Mouse (Mus musculus): Measurements from ENCODE around the gene Wnt5a.

Gene Wnt5a

DNA sequence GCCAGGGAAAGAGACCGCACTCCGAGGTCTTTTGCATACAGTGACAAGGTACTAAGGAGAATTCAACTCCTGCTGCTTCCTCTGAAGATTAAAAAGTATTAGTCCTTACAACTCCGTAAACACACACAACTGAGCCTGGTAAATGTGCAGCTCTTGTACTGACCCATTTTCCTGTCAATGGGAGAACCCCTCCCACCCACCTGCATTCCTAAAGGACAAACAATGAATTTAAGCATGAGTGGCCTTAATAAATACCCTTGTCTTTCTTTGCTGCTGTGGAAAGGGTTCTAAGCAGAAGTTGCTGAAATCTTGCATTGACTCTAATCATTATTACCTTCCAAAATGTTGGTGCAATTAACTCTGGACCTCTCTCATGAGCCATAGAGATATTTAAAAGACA is 27.8 kb upstream of the Wnt5a start:
- Histone ChIP-seq H3K4me3 (replicated peaks; ENCODE audit: low read length) (no peak overlapping the region), H3K36me3 (ENCODE audit: insufficient read depth, low read length) (no peaks in the 10 kb centered on the region), H3K27me3 (ENCODE audit: insufficient read depth, low read length) (no peaks in the 10 kb centered on the region; the same call in 1 of the 2 replicates), H3K4me1 (replicated peaks; ENCODE audit: low read depth, low read length) (peaks cover 5% of the 10 kb centered on the region), H3K9me3 (ENCODE audit: low read length) (no peaks in the 10 kb centered on the region)
- no peak for TF ChIP-seq POU5F1 (IDR thresholded peaks at IDR 0.05; ENCODE audit: borderline replicate concordance, low read length)
- TF ChIP-seq CTCF (conservative IDR thresholded peaks at IDR 0.05; ENCODE audit: low read length): no peak
- TF ChIP-seq NANOG (IDR thresholded peaks at IDR 0.05; ENCODE audit: borderline replicate concordance, low read length): no peak

DNA sequence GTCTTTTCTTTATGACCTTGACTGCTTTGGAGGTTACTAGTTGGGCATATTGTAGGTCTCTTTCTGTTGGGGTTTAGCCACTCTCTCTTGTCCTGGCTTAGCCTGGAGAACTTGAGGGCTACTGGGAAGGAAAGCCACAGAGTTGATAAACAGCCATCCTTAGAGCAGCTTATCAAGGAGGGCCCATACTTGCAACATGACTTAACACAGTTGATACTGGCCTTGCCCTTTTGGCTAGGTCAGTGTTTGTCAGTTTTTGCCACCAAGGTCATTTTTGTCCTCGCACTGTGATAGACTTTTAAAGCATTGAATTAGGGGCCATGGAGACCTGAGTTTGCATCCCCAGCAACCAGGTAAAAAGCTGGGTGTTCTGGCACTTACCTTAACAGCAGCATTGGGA is 23.7 kb upstream of the Wnt5a start:
- H3K4me3 ChIP-seq (replicated peaks; ENCODE audit: low read length): no peak overlapping the region
- 0 out of 2 replicates have a peak, but pooled peaks cover 4% of the 10 kb centered on the region for H3K4me1 ChIP-seq (replicated peaks; ENCODE audit: low read depth, low read length)
- no peaks in the 10 kb centered on the region for H3K36me3 ChIP-seq (ENCODE audit: insufficient read depth, low read length)
- H3K9me3 ChIP-seq (ENCODE audit: low read length): no peaks in the 10 kb centered on the region
- TF ChIP-seq NANOG (IDR thresholded peaks at IDR 0.05; ENCODE audit: borderline replicate concordance, low read length) (no peak), CTCF (conservative IDR thresholded peaks at IDR 0.05; ENCODE audit: low read length) (no peak), POU5F1 (IDR thresholded peaks at IDR 0.05; ENCODE audit: borderline replicate concordance, low read length) (no peak)
- H3K27me3 ChIP-seq (ENCODE audit: insufficient read depth, low read length): no peaks in the 10 kb centered on the region; the same call in none of the 2 replicates

DNA sequence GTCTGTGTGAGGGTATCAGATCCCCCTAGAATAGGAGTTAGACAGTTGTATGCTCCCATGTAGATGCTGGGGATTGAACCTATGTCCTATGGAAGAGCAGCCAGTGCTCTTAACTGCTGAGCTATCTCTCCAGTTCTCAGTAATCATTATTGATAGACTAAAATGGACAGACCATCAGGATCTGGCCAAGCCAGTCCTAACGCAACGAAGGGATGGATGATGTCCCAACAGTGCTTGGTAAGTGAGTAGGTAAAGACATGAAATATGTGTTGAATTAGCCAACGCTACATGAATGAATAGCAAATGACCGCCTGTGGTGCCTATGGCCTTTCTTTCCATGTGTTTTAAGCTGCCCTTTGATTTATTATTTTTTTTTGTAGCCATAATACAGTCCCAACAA is 10.7 kb upstream of the Wnt5a start:
- Histone ChIP-seq H3K4me3 (replicated peaks; ENCODE audit: low read length) (no peak overlapping the region), H3K36me3 (ENCODE audit: insufficient read depth, low read length) (no peaks in the 10 kb centered on the region), H3K9me3 (ENCODE audit: low read length) (no peaks in the 10 kb centered on the region), H3K4me1 (replicated peaks; ENCODE audit: low read depth, low read length) (no peaks in the 10 kb centered on the region), H3K27me3 (ENCODE audit: insufficient read depth, low read length) (peaks cover 6% of the 10 kb centered on the region; the same call in 1 of the 2 replicates)
- TF ChIP-seq CTCF (conservative IDR thresholded peaks at IDR 0.05; ENCODE audit: low read length): no peak
- no peak for TF ChIP-seq NANOG (IDR thresholded peaks at IDR 0.05; ENCODE audit: borderline replicate concordance, low read length)
- TF ChIP-seq POU5F1 (IDR thresholded peaks at IDR 0.05; ENCODE audit: borderline replicate concordance, low read length): no peak

DNA sequence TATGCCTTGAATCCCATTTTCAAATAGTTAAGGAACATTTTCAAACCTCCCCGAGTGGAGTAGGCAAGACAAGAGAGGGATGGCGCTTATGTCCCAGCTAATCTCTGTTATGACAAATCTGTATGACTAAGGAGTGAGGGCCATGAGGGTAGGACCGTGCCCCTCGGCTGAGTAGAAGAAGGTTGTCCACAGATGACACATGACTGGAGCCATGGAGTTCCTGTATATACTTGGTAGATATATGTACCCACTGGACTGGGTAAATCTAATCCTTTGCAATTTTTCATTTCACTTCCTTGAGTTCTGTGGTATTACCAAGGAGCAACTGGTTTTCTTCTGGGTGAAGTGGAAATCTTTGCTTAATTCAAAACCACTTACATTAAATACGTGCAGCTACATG is 10.3 kb upstream of the Wnt5a start:
- TF ChIP-seq POU5F1 (IDR thresholded peaks at IDR 0.05; ENCODE audit: borderline replicate concordance, low read length) (no peak), CTCF (conservative IDR thresholded peaks at IDR 0.05; ENCODE audit: low read length) (no peak), NANOG (IDR thresholded peaks at IDR 0.05; ENCODE audit: borderline replicate concordance, low read length) (no peak)
- Histone ChIP-seq H3K4me3 (replicated peaks; ENCODE audit: low read length) (no peak overlapping the region), H3K9me3 (ENCODE audit: low read length) (no peaks in the 10 kb centered on the region), H3K27me3 (ENCODE audit: insufficient read depth, low read length) (peaks cover 6% of the 10 kb centered on the region; the same call in 1 of the 2 replicates), H3K36me3 (ENCODE audit: insufficient read depth, low read length) (no peaks in the 10 kb centered on the region), H3K4me1 (replicated peaks; ENCODE audit: low read depth, low read length) (no peaks in the 10 kb centered on the region)

DNA sequence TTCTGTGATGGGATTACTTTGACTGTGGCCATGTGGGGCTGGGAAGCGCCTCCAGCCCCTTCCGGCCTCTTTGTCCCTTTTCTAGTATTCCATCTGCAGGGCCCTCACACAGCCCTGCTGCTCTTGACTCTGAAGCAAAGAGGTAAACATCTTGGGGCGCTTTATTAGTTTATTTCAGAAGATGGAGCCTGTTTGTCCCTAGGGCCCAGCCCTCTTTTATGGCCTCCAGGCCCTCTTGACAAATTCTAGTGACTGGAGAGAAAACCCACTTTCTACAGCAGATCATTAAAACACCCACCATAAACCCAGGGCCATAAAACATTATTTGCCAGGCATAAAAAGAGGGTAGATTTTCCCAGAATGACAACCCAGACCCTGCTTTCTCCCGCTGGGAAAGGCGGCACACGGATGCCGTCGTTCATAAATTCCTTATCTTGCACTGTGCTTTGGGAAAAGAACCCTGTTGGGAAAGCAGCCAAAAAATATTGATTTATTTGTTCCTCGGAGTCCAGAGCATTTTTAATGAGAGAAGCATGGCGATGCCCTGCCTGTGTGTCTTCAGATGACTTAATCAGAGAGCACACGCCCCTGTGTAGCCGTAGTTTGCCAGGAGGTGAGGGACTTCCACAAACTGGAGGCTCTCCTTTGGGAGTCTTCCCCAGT is 3.2 kb upstream of the Wnt5a start:
- TF ChIP-seq NANOG (IDR thresholded peaks at IDR 0.05; ENCODE audit: borderline replicate concordance, low read length): no peak
- no peak for TF ChIP-seq CTCF (conservative IDR thresholded peaks at IDR 0.05; ENCODE audit: low read length)
- no peak for TF ChIP-seq POU5F1 (IDR thresholded peaks at IDR 0.05; ENCODE audit: borderline replicate concordance, low read length)
- peaks cover 20% of the 10 kb centered on the region for H3K4me1 ChIP-seq (replicated peaks; ENCODE audit: low read depth, low read length)
- no peak overlapping the region for H3K4me3 ChIP-seq (replicated peaks; ENCODE audit: low read length)
- H3K9me3 ChIP-seq (ENCODE audit: low read length): no peaks in the 10 kb centered on the region
- peaks cover 64% of the 10 kb centered on the region for H3K27me3 ChIP-seq (ENCODE audit: insufficient read depth, low read length)
- H3K36me3 ChIP-seq (ENCODE audit: insufficient read depth, low read length): no peaks in the 10 kb centered on the region

DNA sequence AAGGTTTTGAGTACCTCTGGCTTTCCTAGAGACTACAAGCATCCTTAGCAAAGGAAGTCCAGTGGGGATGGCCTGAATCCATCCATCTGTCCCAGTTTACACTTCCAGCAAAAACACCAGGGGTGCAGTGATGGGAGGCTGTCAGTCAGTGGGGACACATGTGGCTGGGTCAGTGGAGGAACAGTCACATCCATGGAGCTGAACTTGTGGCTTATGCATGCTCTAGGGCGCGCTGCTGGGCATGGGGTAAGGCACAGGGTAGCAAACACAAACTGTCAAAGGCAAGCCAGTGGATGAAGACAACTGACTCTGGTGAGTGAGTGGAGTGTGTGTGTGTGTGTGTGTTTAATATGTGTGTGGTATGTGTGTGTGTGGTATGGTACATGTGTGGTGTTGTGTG is 1.3 kb upstream of the Wnt5a start:
- H3K36me3 ChIP-seq (ENCODE audit: insufficient read depth, low read length): no peaks in the 10 kb centered on the region
- TF ChIP-seq CTCF (conservative IDR thresholded peaks at IDR 0.05; ENCODE audit: low read length): no peak
- TF ChIP-seq POU5F1 (IDR thresholded peaks at IDR 0.05; ENCODE audit: borderline replicate concordance, low read length): no peak
- TF ChIP-seq NANOG (IDR thresholded peaks at IDR 0.05; ENCODE audit: borderline replicate concordance, low read length): no peak
- H3K4me1 ChIP-seq (replicated peaks; ENCODE audit: low read depth, low read length): peaks cover 39% of the 10 kb centered on the region
- no peak overlapping the region for H3K4me3 ChIP-seq (replicated peaks; ENCODE audit: low read length)
- no peaks in the 10 kb centered on the region for H3K9me3 ChIP-seq (ENCODE audit: low read length)
- H3K27me3 ChIP-seq (ENCODE audit: insufficient read depth, low read length): peaks cover 83% of the 10 kb centered on the region

DNA sequence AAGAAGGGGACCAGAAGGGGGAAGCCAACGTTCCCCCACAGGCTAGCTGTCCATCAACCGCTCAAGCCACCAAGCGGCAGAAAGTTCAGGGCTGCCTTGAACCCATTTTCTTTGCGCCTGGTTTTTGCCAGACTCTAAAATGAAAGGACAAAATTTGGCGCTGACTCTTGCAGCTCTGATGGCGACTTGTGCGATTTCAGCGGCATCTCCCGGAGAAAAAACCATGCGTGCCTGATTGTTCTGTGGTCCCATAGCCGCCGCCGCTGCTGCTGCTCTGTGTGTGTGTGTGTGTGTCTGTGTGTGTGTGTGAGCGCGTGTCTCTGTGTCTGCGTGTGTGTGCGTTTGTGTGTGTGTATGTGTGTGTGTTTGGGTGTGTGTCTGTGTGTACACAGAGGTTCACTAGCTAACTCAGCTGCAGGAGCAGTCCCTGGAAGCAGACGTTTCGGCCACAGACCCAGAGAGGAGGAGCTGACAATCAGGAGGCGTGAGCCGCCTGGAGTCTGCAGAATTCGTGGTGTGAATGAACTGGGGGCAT is 568 bp downstream of the Wnt5a start:
- Histone ChIP-seq H3K4me1 (replicated peaks; ENCODE audit: low read depth, low read length) (peaks cover 55% of the 10 kb centered on the region), H3K27me3 (ENCODE audit: insufficient read depth, low read length) (peaks cover 100% of the 10 kb centered on the region), H3K4me3 (replicated peaks; ENCODE audit: low read length) (peak overlapping the region; percentile 73), H3K36me3 (ENCODE audit: insufficient read depth, low read length) (no peaks in the 10 kb centered on the region), H3K9me3 (ENCODE audit: low read length) (no peaks in the 10 kb centered on the region)
- TF ChIP-seq NANOG (IDR thresholded peaks at IDR 0.05; ENCODE audit: borderline replicate concordance, low read length) (no peak), CTCF (conservative IDR thresholded peaks at IDR 0.05; ENCODE audit: low read length) (no peak), POU5F1 (IDR thresholded peaks at IDR 0.05; ENCODE audit: borderline replicate concordance, low read length) (no peak)

DNA sequence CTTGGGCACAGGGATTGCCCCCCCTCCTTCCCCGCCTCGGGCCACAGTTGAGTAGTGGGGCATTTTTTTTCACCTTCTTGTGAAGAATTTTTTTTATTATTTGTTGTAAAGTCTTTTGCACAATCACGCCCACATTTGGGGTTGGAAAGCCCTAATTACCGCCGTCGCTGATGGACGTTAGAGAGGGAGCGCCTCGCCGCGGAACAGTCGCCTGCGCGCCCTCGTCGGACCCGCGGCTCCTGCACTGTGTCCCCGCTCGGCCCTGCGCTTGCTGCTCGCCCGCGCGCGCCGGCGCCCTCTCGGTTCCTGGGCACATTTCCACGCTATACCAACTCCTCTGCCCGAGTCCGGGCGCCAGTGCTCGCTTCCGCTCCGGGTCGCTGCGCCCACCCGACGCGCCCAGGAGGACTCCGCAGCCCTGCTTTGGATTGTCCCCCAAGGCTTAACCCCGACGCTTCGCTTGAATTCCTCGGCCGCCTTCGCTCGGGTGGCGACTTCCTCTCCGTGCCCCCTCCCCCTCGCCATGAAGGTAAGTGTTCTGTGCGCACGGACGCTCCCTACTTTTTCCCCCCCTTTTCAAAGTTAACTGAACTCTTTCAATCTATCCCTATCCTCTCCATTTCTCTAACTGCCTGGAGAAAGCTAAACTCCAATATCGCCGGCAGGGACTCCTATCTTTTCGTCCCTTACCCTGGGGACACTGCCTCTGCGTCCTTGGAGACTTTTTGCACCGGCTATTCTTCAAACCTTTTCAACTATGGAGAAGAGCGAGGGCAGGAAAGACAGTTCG is 1.2 kb downstream of the Wnt5a start:
- Histone ChIP-seq H3K9me3 (ENCODE audit: low read length) (no peaks in the 10 kb centered on the region), H3K4me3 (replicated peaks; ENCODE audit: low read length) (peak overlapping the region; percentile 73), H3K27me3 (ENCODE audit: insufficient read depth, low read length) (peaks cover 100% of the 10 kb centered on the region), H3K36me3 (ENCODE audit: insufficient read depth, low read length) (no peaks in the 10 kb centered on the region), H3K4me1 (replicated peaks; ENCODE audit: low read depth, low read length) (peaks cover 61% of the 10 kb centered on the region)
- TF ChIP-seq POU5F1 (IDR thresholded peaks at IDR 0.05; ENCODE audit: borderline replicate concordance, low read length) (no peak; the same call in 1 of the 2 replicates), NANOG (IDR thresholded peaks at IDR 0.05; ENCODE audit: borderline replicate concordance, low read length) (no peak), CTCF (conservative IDR thresholded peaks at IDR 0.05; ENCODE audit: low read length) (no peak)

All from E14TG2a.4 (cell line).